Mouse (Mus musculus): ENCODE measurements at regions not wholly inside any gene's neighbourhood (a gene's known extent, or its start where the extent isn't known, plus 50 kb on each side); places are given as distances from the start of the nearest gene placed in this dataset.

DNA sequence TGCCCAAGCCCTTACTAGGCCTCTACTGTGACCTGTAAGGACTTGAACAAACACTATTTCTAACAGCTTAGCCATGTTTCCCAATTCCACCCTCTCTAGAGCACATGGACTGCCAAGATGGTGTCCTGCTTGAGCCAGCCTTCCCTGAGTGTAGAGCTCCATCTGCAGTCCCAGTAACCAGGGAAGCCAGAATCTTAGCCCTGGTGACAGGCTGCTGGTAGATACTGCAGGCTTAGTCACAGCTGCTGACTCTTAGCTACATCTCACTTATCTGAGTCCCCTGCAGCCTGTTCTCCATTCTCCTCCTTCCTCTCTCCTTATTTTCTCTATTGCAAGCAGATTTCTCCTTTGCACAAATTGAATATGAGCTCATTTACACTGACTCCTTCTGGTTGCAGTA, 101.5 kb upstream of the Foxa2 start:
- Histone ChIP-seq H3K9me3 (no peaks in the 10 kb centered on the region), H3K4me3 (replicated peaks) (no peak overlapping the region), H3K27me3 (replicated peaks) (no peaks in the 10 kb centered on the region), H3K4me1 (replicated peaks) (no peaks in the 10 kb centered on the region), H3K9ac (no peak overlapping the region), H3K4me2 (replicated peaks) (no peak overlapping the region), H3K27ac (no peak overlapping the region), H3K36me3 (no peaks in the 10 kb centered on the region)
- ATAC-seq = no peak

DNA sequence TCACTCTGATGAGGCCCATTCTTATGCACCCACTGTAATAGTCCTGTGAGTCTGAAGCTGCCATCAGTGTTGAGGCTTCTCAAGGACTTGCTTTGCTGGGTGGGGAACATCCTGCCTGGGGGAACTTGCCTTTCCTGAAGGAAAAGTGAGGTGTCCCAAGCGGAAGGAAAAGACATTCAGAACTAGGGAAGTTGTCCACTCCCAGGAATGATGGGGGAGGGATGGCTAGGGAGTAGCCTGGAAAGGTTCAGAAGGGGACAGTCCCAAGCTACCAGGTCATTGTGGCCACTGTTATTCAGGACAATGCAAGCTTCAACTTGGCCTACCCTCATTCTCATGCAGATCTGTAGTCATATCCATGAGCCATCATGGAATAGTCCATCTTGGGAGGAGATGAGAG, 102.7 kb upstream of the Foxa2 start:
- H3K4me2 ChIP-seq (replicated peaks) = no peak overlapping the region
- no peaks in the 10 kb centered on the region for H3K4me1 ChIP-seq (replicated peaks)
- no peaks in the 10 kb centered on the region for H3K27me3 ChIP-seq (replicated peaks)
- H3K9ac ChIP-seq = no peak overlapping the region
- H3K4me3 ChIP-seq (replicated peaks) = no peak overlapping the region
- WGBS = 76% methylated on average over 1 of the region's 1 CpGs
- no peaks in the 10 kb centered on the region for H3K36me3 ChIP-seq
- no peaks in the 10 kb centered on the region for H3K9me3 ChIP-seq
- no peak for ATAC-seq
- H3K27ac ChIP-seq = no peak overlapping the region

DNA sequence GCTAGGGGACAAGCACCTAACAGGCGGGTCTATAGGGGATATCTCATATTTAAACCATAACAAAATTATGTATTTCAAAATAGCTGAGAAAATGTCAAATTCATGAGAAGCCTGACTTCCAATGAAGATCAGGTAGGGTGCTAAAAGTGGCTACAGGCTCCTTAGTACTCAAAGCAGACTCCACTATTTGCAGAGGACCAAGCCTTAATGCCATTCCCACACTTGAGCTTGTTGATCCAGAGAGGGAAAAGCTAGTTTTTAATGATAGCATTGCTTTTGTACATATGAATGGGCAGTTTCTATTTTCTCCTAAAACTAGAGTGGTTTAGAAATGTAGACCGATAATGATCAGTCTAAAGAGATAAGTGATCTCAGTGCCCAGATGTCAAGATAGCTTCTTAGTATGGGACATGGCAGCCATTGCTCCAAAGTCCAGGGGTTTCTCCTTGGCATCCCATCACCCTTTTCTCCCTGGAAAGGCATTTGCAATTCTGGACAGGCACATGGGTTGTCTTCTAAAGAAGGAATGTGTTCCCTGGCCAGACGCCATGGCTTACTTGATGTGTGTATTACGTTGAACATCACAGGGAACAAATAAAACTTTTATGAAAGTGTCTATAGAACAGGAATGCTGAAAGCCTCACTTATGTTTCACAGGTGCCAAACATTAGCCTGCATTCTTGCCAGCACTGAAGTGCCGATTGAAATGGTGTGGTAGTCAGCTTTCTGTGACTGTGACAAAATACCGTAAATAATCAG, 106.9 kb upstream of the Foxa2 start:
- no peak overlapping the region for H3K9ac ChIP-seq
- H3K4me3 ChIP-seq (replicated peaks) = no peak overlapping the region
- 77% methylated on average over 6 of the region's 6 CpGs for WGBS
- H3K4me2 ChIP-seq (replicated peaks) = no peak overlapping the region
- ATAC-seq = no peak
- no peaks in the 10 kb centered on the region for H3K4me1 ChIP-seq (replicated peaks)
- H3K27ac ChIP-seq = no peak overlapping the region
- H3K36me3 ChIP-seq = no peaks in the 10 kb centered on the region
- no peaks in the 10 kb centered on the region for H3K27me3 ChIP-seq (replicated peaks)
- H3K9me3 ChIP-seq = no peaks in the 10 kb centered on the region

- Histone ChIP-seq H3K4me2 (replicated peaks) (no peak overlapping the region), H3K4me1 (replicated peaks) (no peaks in the 10 kb centered on the region), H3K9me3 (no peaks in the 10 kb centered on the region), H3K36me3 (no peaks in the 10 kb centered on the region), H3K27me3 (replicated peaks) (no peaks in the 10 kb centered on the region), H3K4me3 (replicated peaks) (no peak overlapping the region), H3K9ac (no peak overlapping the region), H3K27ac (no peak overlapping the region)
- WGBS = 82% methylated on average over 2 of the region's 2 CpGs
- ATAC-seq = no peak
These were observed 109.4 kb upstream of the Foxa2 start for GRCm38 (mm10) chr2:148156122-148156521.

DNA sequence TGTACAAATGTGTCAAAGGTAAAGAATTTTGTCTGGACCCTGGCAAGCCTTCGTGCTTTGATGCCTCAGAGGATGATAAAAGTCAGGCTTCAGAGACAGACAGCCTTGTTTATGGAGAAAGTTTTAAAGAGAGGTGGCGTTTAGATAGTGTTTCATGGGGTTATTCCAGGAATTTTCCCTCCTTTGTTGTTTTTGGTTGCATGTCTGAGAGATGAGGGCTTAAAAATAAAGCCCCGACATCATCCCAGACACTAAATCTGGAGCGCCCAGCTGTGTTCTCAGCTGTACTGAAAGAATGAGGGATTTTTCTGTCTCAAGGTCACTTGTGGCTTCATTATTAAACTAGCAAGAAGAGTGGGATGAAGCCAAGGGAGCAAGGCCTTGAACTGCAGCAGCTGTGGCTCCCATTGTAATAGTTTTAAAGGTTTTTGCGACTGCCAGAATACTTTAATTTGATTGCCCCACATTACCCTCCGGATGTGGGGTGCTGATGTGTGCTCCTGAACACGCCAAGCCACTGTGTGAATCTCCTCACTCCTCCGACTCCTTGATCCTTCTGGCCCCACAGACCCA, 112.3 kb upstream of the Foxa2 start:
- no peaks in the 10 kb centered on the region for H3K4me1 ChIP-seq (replicated peaks)
- no peak overlapping the region for H3K27ac ChIP-seq
- H3K9ac ChIP-seq = no peak overlapping the region
- no peak for ATAC-seq
- no peak overlapping the region for H3K4me2 ChIP-seq (replicated peaks)
- no peaks in the 10 kb centered on the region for H3K36me3 ChIP-seq
- no peak overlapping the region for H3K4me3 ChIP-seq (replicated peaks)
- H3K27me3 ChIP-seq (replicated peaks) = no peaks in the 10 kb centered on the region
- H3K9me3 ChIP-seq = no peaks in the 10 kb centered on the region
- 53% methylated on average over 8 of the region's 8 CpGs for WGBS

DNA sequence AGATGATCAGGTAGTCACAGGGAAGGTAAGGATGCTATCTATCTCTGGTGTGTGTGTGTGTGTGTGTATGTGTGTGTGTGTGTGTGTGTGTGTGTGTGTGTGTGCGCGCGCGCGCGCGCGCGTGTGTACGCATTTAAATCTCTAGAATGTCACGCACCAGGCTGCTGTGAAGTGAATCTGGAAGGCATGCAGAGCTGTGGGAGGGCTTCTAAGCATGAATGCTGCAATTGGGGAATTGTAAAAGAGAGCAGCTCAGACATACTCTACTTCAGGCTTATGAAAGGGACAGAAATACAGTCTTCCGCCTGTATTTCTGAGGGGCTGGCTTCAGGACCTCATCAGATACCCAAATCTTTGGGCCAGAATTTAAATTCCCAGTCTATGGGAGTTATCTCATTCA, 114.2 kb upstream of the Foxa2 start:
- Histone ChIP-seq H3K36me3 (no peaks in the 10 kb centered on the region), H3K9ac (no peak overlapping the region), H3K9me3 (no peaks in the 10 kb centered on the region), H3K27ac (no peak overlapping the region), H3K4me2 (replicated peaks) (no peak overlapping the region), H3K4me3 (replicated peaks) (no peak overlapping the region), H3K27me3 (replicated peaks) (no peaks in the 10 kb centered on the region), H3K4me1 (replicated peaks) (no peaks in the 10 kb centered on the region)
- 95% methylated on average over 12 of the region's 12 CpGs for WGBS
- ATAC-seq = no peak

GRCm38 (mm10) chr2:148161966-148162365, 115.2 kb upstream of the Foxa2 start:
- Histone ChIP-seq H3K4me3 (replicated peaks) (no peak overlapping the region), H3K9me3 (no peaks in the 10 kb centered on the region), H3K4me1 (replicated peaks) (no peaks in the 10 kb centered on the region), H3K27me3 (replicated peaks) (no peaks in the 10 kb centered on the region), H3K27ac (no peak overlapping the region), H3K4me2 (replicated peaks) (no peak overlapping the region), H3K36me3 (no peaks in the 10 kb centered on the region), H3K9ac (no peak overlapping the region)
- WGBS = 69% methylated on average over 1 of the region's 1 CpGs
- no peak for ATAC-seq

DNA sequence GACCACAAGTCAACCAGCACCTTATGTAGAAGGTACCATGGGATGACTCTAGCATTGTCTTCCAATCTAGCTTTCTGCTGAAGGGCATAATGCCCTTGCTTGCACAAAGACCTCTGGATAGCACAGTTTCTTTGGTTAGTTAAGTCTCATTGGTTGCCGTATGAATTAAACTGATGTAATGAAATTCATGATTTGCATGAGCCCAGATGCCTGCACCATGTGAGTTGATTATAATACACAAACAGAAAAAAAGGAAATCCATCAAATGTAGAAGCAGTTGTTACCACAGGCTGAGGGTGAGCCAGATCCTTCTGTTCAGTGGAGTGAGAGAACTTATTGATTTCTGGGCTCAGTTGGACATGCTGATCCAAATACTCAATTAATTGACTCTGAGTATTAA, 115.8 kb upstream of the Foxa2 start:
- ATAC-seq = no peak
- H3K4me3 ChIP-seq (replicated peaks) = no peak overlapping the region
- H3K36me3 ChIP-seq = no peaks in the 10 kb centered on the region
- H3K9me3 ChIP-seq = no peaks in the 10 kb centered on the region
- H3K4me1 ChIP-seq (replicated peaks) = no peaks in the 10 kb centered on the region
- no peak overlapping the region for H3K4me2 ChIP-seq (replicated peaks)
- no peaks in the 10 kb centered on the region for H3K27me3 ChIP-seq (replicated peaks)
- H3K27ac ChIP-seq = no peak overlapping the region
- H3K9ac ChIP-seq = no peak overlapping the region
- 88% methylated on average over 1 of the region's 1 CpGs for WGBS

DNA sequence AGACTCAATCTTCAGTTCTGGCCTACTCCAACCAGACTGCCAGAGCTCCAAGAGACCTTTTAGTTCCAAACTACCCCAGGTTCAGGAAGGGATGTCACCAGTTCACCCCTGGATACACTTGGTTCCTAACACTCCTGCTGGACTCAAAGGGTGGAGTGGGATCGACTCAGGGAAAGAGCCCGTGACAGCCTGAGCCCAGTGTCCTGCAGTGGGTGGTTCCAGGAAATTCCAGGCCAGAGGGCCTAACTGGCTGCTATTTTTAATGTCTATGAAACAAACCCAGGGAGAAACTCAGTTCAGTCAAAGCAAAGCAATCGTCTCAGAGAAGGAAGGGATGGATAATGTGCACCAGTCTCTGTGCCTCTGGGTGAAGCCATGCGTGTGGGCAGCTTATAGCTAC, 124.3 kb upstream of the Foxa2 start:
- no peak overlapping the region for H3K27ac ChIP-seq
- H3K4me3 ChIP-seq (replicated peaks) = no peak overlapping the region
- no peak overlapping the region for H3K4me2 ChIP-seq (replicated peaks)
- no peaks in the 10 kb centered on the region for H3K36me3 ChIP-seq
- no peaks in the 10 kb centered on the region for H3K4me1 ChIP-seq (replicated peaks)
- H3K9me3 ChIP-seq = no peaks in the 10 kb centered on the region
- WGBS = 66% methylated on average over 4 of the region's 4 CpGs
- no peak for ATAC-seq
- H3K9ac ChIP-seq = no peak overlapping the region
- H3K27me3 ChIP-seq (replicated peaks) = no peaks in the 10 kb centered on the region

DNA sequence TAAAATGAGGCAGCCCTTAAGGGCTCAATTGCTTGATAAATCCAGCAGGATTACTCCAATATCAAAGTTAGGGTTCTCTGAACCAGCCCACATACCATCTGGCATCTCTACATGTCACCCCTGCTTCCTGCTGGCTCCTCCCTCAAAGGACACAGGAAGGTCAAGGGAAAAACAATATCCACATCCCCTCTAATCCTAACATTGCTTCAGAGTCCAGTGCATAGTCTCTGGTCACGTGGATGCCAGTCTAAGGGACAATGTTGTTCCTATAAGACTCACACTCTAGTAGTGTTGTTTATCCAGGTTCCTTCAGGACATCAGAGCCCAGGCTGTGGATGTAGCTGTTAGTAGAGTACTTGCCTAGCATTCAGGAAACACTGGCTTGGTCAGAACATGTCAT, 124.9 kb upstream of the Foxa2 start:
- H3K27me3 ChIP-seq (replicated peaks) = no peaks in the 10 kb centered on the region
- no peak for ATAC-seq
- H3K9ac ChIP-seq = no peak overlapping the region
- 44% methylated on average over 1 of the region's 1 CpGs for WGBS
- H3K4me3 ChIP-seq (replicated peaks) = no peak overlapping the region
- no peaks in the 10 kb centered on the region for H3K9me3 ChIP-seq
- H3K4me2 ChIP-seq (replicated peaks) = no peak overlapping the region
- no peak overlapping the region for H3K27ac ChIP-seq
- H3K4me1 ChIP-seq (replicated peaks) = no peaks in the 10 kb centered on the region
- no peaks in the 10 kb centered on the region for H3K36me3 ChIP-seq

GRCm38 (mm10) chr2:148175251-148175927, 128.6 kb upstream of the Foxa2 start:
- no peak overlapping the region for H3K4me3 ChIP-seq (replicated peaks)
- no peaks in the 10 kb centered on the region for H3K9me3 ChIP-seq
- ATAC-seq = no peak
- no peaks in the 10 kb centered on the region for H3K27me3 ChIP-seq (replicated peaks)
- no peak overlapping the region for H3K27ac ChIP-seq
- H3K36me3 ChIP-seq = no peaks in the 10 kb centered on the region
- 74% methylated on average over 8 of the region's 8 CpGs for WGBS
- no peak overlapping the region for H3K9ac ChIP-seq
- H3K4me2 ChIP-seq (replicated peaks) = no peak overlapping the region
- no peaks in the 10 kb centered on the region for H3K4me1 ChIP-seq (replicated peaks)

GRCm38 (mm10) chr2:148180245-148180644, 133.5 kb upstream of the Foxa2 start:
- Histone ChIP-seq H3K9me3 (no peaks in the 10 kb centered on the region), H3K4me1 (replicated peaks) (no peaks in the 10 kb centered on the region), H3K4me3 (replicated peaks) (no peak overlapping the region), H3K36me3 (no peaks in the 10 kb centered on the region), H3K27me3 (replicated peaks) (no peaks in the 10 kb centered on the region), H3K9ac (no peak overlapping the region), H3K4me2 (replicated peaks) (no peak overlapping the region), H3K27ac (no peak overlapping the region)
- WGBS = 81% methylated on average over 2 of the region's 2 CpGs
- no peak for ATAC-seq

DNA sequence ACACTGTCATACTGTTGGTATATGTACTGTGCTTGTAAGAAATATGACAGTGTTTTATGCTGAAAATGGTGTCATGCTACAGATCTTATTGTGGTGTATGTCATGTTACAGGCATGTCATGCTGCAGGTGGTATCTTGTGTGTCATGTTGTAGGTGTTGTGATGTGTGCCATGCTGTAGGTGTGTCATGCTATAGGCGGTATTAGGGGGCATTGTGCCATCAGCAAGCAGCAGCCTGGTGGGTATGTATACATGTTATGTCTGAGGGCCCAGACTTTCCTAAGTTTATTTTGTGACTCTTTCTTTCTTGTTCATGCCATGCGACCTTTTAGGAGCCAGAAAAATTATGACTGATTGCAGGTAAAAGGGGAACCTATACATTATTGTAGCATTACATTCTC, 134.7 kb upstream of the Foxa2 start:
- H3K4me2 ChIP-seq (replicated peaks) = no peak overlapping the region
- H3K27me3 ChIP-seq (replicated peaks) = no peaks in the 10 kb centered on the region
- 87% methylated on average over 2 of the region's 2 CpGs for WGBS
- H3K4me1 ChIP-seq (replicated peaks) = no peaks in the 10 kb centered on the region
- H3K36me3 ChIP-seq = no peaks in the 10 kb centered on the region
- no peaks in the 10 kb centered on the region for H3K9me3 ChIP-seq
- H3K4me3 ChIP-seq (replicated peaks) = no peak overlapping the region
- no peak overlapping the region for H3K9ac ChIP-seq
- ATAC-seq = no peak
- H3K27ac ChIP-seq = no peak overlapping the region
